Mouse (Mus musculus): ENCODE results near the gene Fxyd3. TPM values are rescaled to one million over a fixed set of nuclear protein-coding genes. Genes with fewer than 3 reads are reported as not detected.

Gene Fxyd3
- polyA plus RNA-seq, 1 experiment from 2014 or later = not detected

- no peak for ATAC-seq
- Histone ChIP-seq H3K4me2 (no peak overlapping the region), H3K27me3 (no peaks in the 10 kb centered on the region), H3K27ac (no peak overlapping the region), H3K36me3 (ENCODE audit: poor library complexity, severe bottlenecking) (no peaks in the 10 kb centered on the region), H3K9me3 (replicated peaks) (0 out of 2 replicates have a peak, but pooled peaks cover 2% of the 10 kb centered on the region), H3K4me1 (0 out of 2 replicates have a peak, but pooled peaks cover 7% of the 10 kb centered on the region), H3K9ac (no peak overlapping the region), H3K4me3 (no peak overlapping the region)
- 45% methylated on average over 3 of the region's 3 CpGs for WGBS
Measured at GRCm38 (mm10) chr7:31080611-31081010, 4.1 kb upstream of the Fxyd3 start.

DNA sequence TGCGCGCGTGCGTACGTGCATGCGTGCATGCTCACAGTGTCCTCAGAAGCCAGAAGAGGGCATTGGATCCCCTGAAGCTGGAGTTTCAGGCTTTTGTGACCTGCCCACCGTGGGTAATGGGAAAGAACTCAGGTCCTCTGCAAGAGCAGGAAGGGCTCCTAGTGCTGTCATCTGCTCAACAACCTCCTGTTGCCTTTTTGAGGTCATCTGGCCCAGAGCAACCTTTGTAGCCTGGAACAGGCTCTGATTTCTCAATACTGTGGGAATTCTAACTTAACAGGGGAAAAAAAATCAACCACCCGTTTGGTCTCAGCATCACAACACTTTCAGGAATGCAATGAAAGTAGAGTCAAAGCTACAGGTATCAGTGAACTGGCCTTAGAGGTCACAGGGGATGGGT, 3.2 kb upstream of the Fxyd3 start:
- Histone ChIP-seq H3K36me3 (ENCODE audit: poor library complexity, severe bottlenecking) (no peaks in the 10 kb centered on the region), H3K9me3 (replicated peaks) (0 out of 2 replicates have a peak, but pooled peaks cover 2% of the 10 kb centered on the region), H3K27me3 (no peaks in the 10 kb centered on the region), H3K9ac (no peak overlapping the region), H3K27ac (no peak overlapping the region), H3K4me2 (no peak overlapping the region), H3K4me1 (0 out of 2 replicates have a peak, but pooled peaks cover 2% of the 10 kb centered on the region), H3K4me3 (no peak overlapping the region)
- 89% methylated on average over 8 of the region's 8 CpGs for WGBS
- ATAC-seq = no peak

DNA sequence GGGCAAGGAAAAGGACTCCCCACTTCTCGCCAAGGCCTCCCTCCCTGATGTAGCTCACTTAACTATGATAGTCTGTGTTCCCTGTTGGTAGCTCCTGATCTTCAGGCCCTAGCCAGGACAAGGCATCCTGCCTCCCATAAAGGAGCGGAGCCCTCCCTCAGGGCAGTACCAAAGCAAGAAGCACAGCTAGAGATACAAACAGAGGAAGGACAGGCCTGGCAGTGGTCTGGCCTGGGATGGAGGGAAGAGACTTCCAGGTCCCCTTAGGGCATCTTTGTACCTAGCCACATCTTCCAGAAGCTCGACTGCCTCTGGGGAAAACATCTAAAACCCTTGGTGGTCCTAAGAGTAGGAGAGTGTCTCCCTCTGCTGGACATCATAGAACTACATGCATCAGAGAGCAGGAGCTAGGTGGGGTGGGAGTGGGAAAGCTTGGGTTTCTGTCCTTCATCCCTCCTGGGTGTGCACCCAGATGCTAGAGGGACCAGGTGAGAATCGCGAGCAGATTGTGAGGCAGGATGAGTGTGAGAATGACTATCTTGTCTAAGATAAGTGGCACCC, 1.5 kb upstream of the Fxyd3 start:
- H3K27me3 ChIP-seq = no peaks in the 10 kb centered on the region
- no peaks in the 10 kb centered on the region for H3K36me3 ChIP-seq (ENCODE audit: poor library complexity, severe bottlenecking)
- ATAC-seq = no peak
- H3K4me3 ChIP-seq = no peak overlapping the region
- no peak overlapping the region for H3K27ac ChIP-seq
- no peak overlapping the region for H3K4me2 ChIP-seq
- 0 out of 2 replicates have a peak, but pooled peaks cover 2% of the 10 kb centered on the region for H3K9me3 ChIP-seq (replicated peaks)
- H3K9ac ChIP-seq = no peak overlapping the region
- H3K4me1 ChIP-seq = no peaks in the 10 kb centered on the region
- 48% methylated on average over 5 of the region's 5 CpGs for WGBS

- Histone ChIP-seq H3K27ac (no peak overlapping the region), H3K9me3 (replicated peaks) (0 out of 2 replicates have a peak, but pooled peaks cover 2% of the 10 kb centered on the region), H3K9ac (no peak overlapping the region), H3K27me3 (no peaks in the 10 kb centered on the region), H3K4me1 (no peaks in the 10 kb centered on the region), H3K4me2 (no peak overlapping the region), H3K4me3 (no peak overlapping the region), H3K36me3 (ENCODE audit: poor library complexity, severe bottlenecking) (no peaks in the 10 kb centered on the region)
- ATAC-seq = no peak
- 64% methylated on average over 6 of the region's 6 CpGs for WGBS
Measured at GRCm38 (mm10) chr7:31077470-31077869, 966 bp upstream of the Fxyd3 start.

- WGBS = 68% methylated on average over 5 of the region's 5 CpGs
- ATAC-seq = no peak
Measured at GRCm38 (mm10) chr7:31074713-31075069, 1.8 kb downstream of the Fxyd3 start.

DNA sequence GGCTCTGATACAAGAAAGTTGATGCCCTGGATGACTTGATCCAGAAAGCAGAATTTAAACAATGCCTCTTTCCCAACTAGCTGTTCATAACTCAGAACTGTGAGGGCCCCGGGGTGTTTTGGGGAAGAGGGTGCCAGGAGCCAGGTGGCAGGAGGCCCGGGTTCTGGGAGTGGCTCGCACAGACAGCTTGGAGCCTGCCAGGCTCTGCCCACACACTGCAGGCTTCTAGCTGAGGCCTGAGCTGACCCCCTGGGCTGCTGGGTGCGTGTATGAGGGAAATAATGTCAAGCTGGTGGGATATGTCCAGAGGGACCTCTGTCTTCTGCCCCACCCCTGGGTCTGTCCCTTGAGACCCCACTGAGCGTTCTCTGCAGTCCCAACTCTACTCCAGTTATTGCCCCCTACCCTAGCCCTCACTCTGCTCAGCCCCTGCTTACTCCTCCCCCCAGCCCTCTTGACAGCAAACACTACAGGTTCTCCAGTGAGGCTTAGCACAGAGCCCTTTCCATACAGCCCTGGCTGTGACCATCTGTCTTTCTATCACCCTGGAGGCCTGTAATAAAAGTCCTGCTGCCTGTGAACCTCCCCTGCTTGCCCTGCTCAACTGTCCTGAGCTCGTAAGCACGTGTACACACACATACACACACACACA, 2.3 kb downstream of the Fxyd3 start:
- Histone ChIP-seq H3K9me3 (replicated peaks) (no peaks in the 10 kb centered on the region), H3K9ac (no peak overlapping the region), H3K4me1 (0 out of 2 replicates have a peak, but pooled peaks cover 3% of the 10 kb centered on the region), H3K4me3 (no peak overlapping the region), H3K36me3 (ENCODE audit: poor library complexity, severe bottlenecking) (no peaks in the 10 kb centered on the region), H3K27me3 (no peaks in the 10 kb centered on the region), H3K4me2 (no peak overlapping the region), H3K27ac (no peak overlapping the region)
- no peak for ATAC-seq
- WGBS = 73% methylated on average over 7 of the region's 7 CpGs

More at GRCm38 (mm10) chr7:31074713-31075069, 1.8 kb downstream of the Fxyd3 start:
- Histone ChIP-seq H3K9me3 (replicated peaks) (no peaks in the 10 kb centered on the region), H3K27me3 (no peaks in the 10 kb centered on the region), H3K27ac (no peak overlapping the region), H3K4me1 (0 out of 2 replicates have a peak, but pooled peaks cover 3% of the 10 kb centered on the region), H3K4me2 (no peak overlapping the region), H3K4me3 (no peak overlapping the region), H3K9ac (no peak overlapping the region), H3K36me3 (ENCODE audit: poor library complexity, severe bottlenecking) (no peaks in the 10 kb centered on the region)

- no peak for ATAC-seq
- Histone ChIP-seq H3K4me1 (0 out of 2 replicates have a peak, but pooled peaks cover 3% of the 10 kb centered on the region), H3K36me3 (ENCODE audit: poor library complexity, severe bottlenecking) (no peaks in the 10 kb centered on the region), H3K9ac (no peak overlapping the region), H3K27ac (no peak overlapping the region), H3K9me3 (replicated peaks) (no peaks in the 10 kb centered on the region), H3K4me3 (no peak overlapping the region), H3K27me3 (no peaks in the 10 kb centered on the region), H3K4me2 (no peak overlapping the region)
Measured at GRCm38 (mm10) chr7:31073546-31073945, 3.0 kb downstream of the Fxyd3 start.

DNA sequence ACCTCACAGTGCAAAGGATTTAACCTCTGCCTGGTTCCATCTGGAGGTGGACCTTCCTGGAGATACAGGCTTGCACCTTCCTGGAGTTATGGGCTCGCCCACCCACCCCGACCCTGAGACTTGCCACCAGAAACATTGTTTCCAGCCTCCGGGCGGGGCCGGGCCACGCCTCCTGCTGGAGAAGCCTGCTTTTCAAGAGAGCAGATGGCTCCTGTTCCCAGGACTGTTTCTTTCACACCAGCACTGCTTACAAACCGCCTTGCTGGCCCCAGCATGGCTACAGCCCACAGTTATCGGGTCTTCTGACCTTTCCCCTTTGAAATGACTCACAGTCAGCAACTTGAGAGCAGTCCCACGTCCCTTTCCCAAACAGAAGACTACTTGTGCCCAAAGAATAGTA, 4.2 kb downstream of the Fxyd3 start:
- Histone ChIP-seq H3K27me3 (no peaks in the 10 kb centered on the region), H3K4me2 (no peak overlapping the region), H3K27ac (no peak overlapping the region), H3K36me3 (ENCODE audit: poor library complexity, severe bottlenecking) (no peaks in the 10 kb centered on the region), H3K9ac (no peak overlapping the region), H3K9me3 (replicated peaks) (no peaks in the 10 kb centered on the region), H3K4me3 (no peak overlapping the region), H3K4me1 (0 out of 2 replicates have a peak, but pooled peaks cover 3% of the 10 kb centered on the region)
- 64% methylated on average over 9 of the region's 9 CpGs for WGBS
- no peak for ATAC-seq

DNA sequence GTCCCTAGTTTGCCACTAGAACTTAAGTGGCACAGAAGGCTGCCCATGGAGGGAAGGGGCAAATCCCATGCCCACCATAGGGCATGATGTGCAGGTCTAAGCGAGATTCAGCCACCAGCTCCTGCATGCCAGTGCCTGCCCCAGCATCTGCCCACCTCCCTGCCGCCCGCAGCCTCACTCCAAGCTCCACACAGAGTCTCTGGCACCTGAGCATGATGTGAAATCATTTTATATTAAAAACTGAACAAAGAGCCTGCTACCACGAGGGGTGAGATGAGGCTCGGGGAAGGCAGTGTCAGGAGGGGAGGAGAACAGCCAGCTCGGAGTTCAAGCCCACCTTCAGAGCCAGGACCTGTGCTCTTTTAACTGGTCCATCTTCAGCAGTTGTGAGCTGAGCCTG, 6.2 kb downstream of the Fxyd3 start:
- Histone ChIP-seq H3K9me3 (replicated peaks) (no peaks in the 10 kb centered on the region), H3K9ac (no peak overlapping the region), H3K4me3 (no peak overlapping the region), H3K27me3 (no peaks in the 10 kb centered on the region), H3K27ac (no peak overlapping the region), H3K36me3 (ENCODE audit: poor library complexity, severe bottlenecking) (no peaks in the 10 kb centered on the region), H3K4me2 (no peak overlapping the region), H3K4me1 (0 out of 2 replicates have a peak, but pooled peaks cover 3% of the 10 kb centered on the region)
- no peak for ATAC-seq
- WGBS = 78% methylated on average over 6 of the region's 6 CpGs

- WGBS = 85% methylated on average over 14 of the region's 14 CpGs
- ATAC-seq = no peak
Measured at GRCm38 (mm10) chr7:31069491-31069890, 7.0 kb downstream of the Fxyd3 start.

DNA sequence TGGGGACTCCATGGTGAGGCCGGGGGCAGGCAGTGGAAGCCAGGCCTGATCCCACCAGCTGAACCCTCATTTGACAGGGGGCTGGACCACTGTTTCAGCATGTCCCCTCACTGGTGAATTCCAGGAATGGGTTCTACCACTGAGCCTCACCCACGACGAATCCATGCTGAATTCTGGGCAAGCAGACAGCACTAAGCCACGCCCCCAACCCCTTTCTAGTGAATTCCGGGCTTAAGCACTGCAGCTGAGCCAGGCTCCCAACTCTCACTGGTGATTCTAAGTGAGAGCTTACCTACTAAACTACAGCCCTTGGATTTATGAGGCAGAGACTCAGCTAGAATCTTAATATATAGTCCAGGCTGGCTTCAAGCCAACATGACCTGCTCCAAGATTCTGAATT, 8.7 kb downstream of the Fxyd3 start:
- no peak overlapping the region for H3K27ac ChIP-seq
- no peaks in the 10 kb centered on the region for H3K36me3 ChIP-seq (ENCODE audit: poor library complexity, severe bottlenecking)
- ATAC-seq = no peak
- 0 out of 2 replicates have a peak, but pooled peaks cover 3% of the 10 kb centered on the region for H3K4me1 ChIP-seq
- no peaks in the 10 kb centered on the region for H3K27me3 ChIP-seq
- H3K9ac ChIP-seq = no peak overlapping the region
- H3K4me3 ChIP-seq = no peak overlapping the region
- H3K4me2 ChIP-seq = no peak overlapping the region
- no peaks in the 10 kb centered on the region for H3K9me3 ChIP-seq (replicated peaks)
- 40% methylated on average over 5 of the region's 5 CpGs for WGBS

More at GRCm38 (mm10) chr7:31069491-31069890, 7.0 kb downstream of the Fxyd3 start:
- Histone ChIP-seq H3K36me3 (ENCODE audit: poor library complexity, severe bottlenecking) (no peaks in the 10 kb centered on the region), H3K4me1 (0 out of 2 replicates have a peak, but pooled peaks cover 3% of the 10 kb centered on the region), H3K9ac (no peak overlapping the region), H3K9me3 (replicated peaks) (no peaks in the 10 kb centered on the region), H3K27ac (no peak overlapping the region), H3K4me3 (no peak overlapping the region), H3K4me2 (no peak overlapping the region), H3K27me3 (no peaks in the 10 kb centered on the region)

- no peak for ATAC-seq
- no peak overlapping the region for H3K4me2 ChIP-seq
- no peak overlapping the region for H3K4me3 ChIP-seq
- no peak overlapping the region for H3K9ac ChIP-seq
- 90% methylated on average over 12 of the region's 12 CpGs for WGBS
- H3K9me3 ChIP-seq (replicated peaks) = no peaks in the 10 kb centered on the region
- no peaks in the 10 kb centered on the region for H3K36me3 ChIP-seq (ENCODE audit: poor library complexity, severe bottlenecking)
- no peaks in the 10 kb centered on the region for H3K27me3 ChIP-seq
- H3K27ac ChIP-seq = no peak overlapping the region
- H3K4me1 ChIP-seq = no peaks in the 10 kb centered on the region
Measured at GRCm38 (mm10) chr7:31063074-31063560, 13.4 kb downstream of the Fxyd3 start.
